Mouse (Mus musculus) urinary bladder, postnatal 10 days (tissue): ENCODE results near the gene E030018B13Rik.

Experiments used
- DNase-seq: peaks from one replicate; pipeline ENCODE4 v3.0.0; 2022; ENCODE audit warnings: low spot score

The E030018B13Rik gene

DNA sequence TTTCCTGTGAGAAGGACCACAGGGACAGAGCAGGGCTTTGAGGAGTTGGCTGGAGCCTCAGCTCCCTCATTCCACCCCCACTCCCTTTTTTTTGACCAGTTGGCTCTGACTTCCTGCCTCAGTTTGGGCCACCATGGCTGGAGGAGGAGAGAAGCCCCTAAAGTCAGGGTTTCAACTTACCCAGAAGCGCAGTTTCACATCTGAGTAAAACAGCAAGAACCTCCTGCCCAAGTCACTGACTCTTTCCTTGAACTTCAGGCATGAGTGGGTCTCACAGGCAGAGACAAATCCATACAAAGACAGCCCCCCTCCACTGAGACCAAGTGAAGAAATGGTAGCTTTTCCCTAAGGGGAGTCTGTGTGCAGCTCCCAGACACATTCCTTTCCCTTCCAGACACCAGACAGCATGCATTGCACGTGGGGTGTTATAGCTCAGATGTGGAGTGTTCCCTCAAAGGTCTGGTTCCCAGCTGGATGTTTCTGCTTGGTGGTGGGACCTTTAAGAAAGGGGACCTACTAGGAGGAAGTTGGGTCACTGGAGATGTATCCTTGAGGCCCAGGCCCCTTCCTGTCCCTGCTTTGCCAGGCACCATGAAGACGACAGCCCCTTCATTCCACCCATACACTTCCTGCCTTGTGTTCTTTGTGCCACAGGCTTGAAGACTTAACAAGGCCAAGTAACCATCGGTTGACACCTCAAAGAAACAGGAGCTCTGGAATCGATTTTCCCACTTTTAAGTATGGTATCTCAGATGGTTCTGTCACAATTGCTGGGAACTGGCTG is 49.2 kb downstream of the E030018B13Rik start:
- DNase-seq, result no peak

GRCm38 (mm10) chr7:63969941-63970340 is 53.3 kb downstream of the E030018B13Rik start:
- DNase-seq, result no peak
